Mouse (Mus musculus) olfactory bulb, adult 2 months (tissue): ENCODE data around the gene Abat. TPM values are rescaled to one million over a fixed set of nuclear protein-coding genes. Genes with fewer than 3 reads are reported as not detected.
A peak's percentile ranks its signal among the peaks of the same experiment; 100 is the strongest.

Source experiments
- H3K27ac ChIP-seq: fragments of 200-500 bp; 2 replicates; pipeline ENCODE4 v1.5.1; 2012; ENCODE audit warnings: low read depth, low read length; ENCODE audit not compliant: insufficient read depth
- H3K4me1 ChIP-seq: fragments of 200-500 bp; 2 replicates; pipeline ENCODE4 v1.6.1; 2012; ENCODE audit warnings: low read length; ENCODE audit not compliant: control insufficient read depth, insufficient read depth
- H3K4me3 ChIP-seq: fragments of 200-500 bp; 2 replicates; pipeline ENCODE4 v1.5.1; 2012; ENCODE audit warnings: mild to moderate bottlenecking, low read depth, low read length, moderate library complexity; ENCODE audit not compliant: insufficient read depth
- CTCF ChIP-seq: fragments of 200-500 bp; IDR thresholded peaks from 2 replicates; pipeline ENCODE4 v1.5.1; 2012; ENCODE audit warnings: low read depth, mild to moderate bottlenecking, low read length, moderate library complexity; ENCODE audit not compliant: insufficient read depth
- POLR2A ChIP-seq: fragments of 200-500 bp; IDR thresholded peaks from 2 replicates; pipeline ENCODE4 v1.6.1; 2012; ENCODE audit warnings: mild to moderate bottlenecking, low read depth, low read length, moderate library complexity; ENCODE audit not compliant: insufficient read depth
- WGBS: fragments of 180-500 bp; shearing (Covaris S2); methylation state at CpG from one replicate; pipeline ENCODE4 v1.1.7; 2018; 5-methylcytosine and 5-hydroxymethylcytosine counted together
- polyA plus RNA-seq: library from polyadenylated mRNA; stranded (reverse); fragments of >200 nt; gene quantifications from 2 replicates; pipeline ENCODE4 v1.2.4, GENCODE M21; 2012; ENCODE audit warnings: low replicate concordance; ENCODE audit not compliant: missing spikeins, insufficient read depth, insufficient read length

The Abat gene
- polyA plus RNA-seq, 1 experiment = 131 TPM

GRCm38 (mm10) chr16:8525877-8526276 lies 12.6 kb downstream of the Abat start:
- no peak overlapping the region for H3K27ac ChIP-seq
- 94% methylated on average over 7 of the region's 7 CpGs for WGBS
- H3K4me3 ChIP-seq = no peak overlapping the region
- H3K4me1 ChIP-seq = peaks cover 41% of the 10 kb centered on the region
- no peak for TF ChIP-seq CTCF
- TF ChIP-seq POLR2A = no peak

GRCm38 (mm10) chr16:8529389-8529788 lies 16.2 kb downstream of the Abat start:
- no peak for TF ChIP-seq CTCF
- TF ChIP-seq POLR2A = no peak

GRCm38 (mm10) chr16:8530018-8530417 lies 16.8 kb downstream of the Abat start:
- Histone ChIP-seq H3K4me3 (no peak overlapping the region), H3K27ac (no peak overlapping the region), H3K4me1 (peaks cover 31% of the 10 kb centered on the region)
- TF ChIP-seq POLR2A (no peak), CTCF (no peak)
- WGBS = 55% methylated on average over 14 of the region's 14 CpGs

More at GRCm38 (mm10) chr16:8529389-8529788, 16.2 kb downstream of the Abat start:
- 92% methylated on average over 1 of the region's 1 CpGs for WGBS
- H3K4me1 ChIP-seq = peaks cover 33% of the 10 kb centered on the region
- no peak overlapping the region for H3K4me3 ChIP-seq
- no peak overlapping the region for H3K27ac ChIP-seq

- Histone ChIP-seq H3K4me1 (peaks cover 29% of the 10 kb centered on the region), H3K27ac (no peak overlapping the region), H3K4me3 (no peak overlapping the region)
- 97% methylated on average over 9 of the region's 9 CpGs for WGBS
- TF ChIP-seq CTCF (no peak), POLR2A (no peak)
Observed at GRCm38 (mm10) chr16:8532461-8532860, 19.2 kb downstream of the Abat start.

GRCm38 (mm10) chr16:8532894-8533293 lies 19.7 kb downstream of the Abat start:
- TF ChIP-seq CTCF = no peak
- no peak for TF ChIP-seq POLR2A
- Histone ChIP-seq H3K27ac (no peak overlapping the region), H3K4me1 (peaks cover 29% of the 10 kb centered on the region), H3K4me3 (no peak overlapping the region)
- WGBS = 85% methylated on average over 7 of the region's 7 CpGs

GRCm38 (mm10) chr16:8533477-8533876 lies 20.2 kb downstream of the Abat start:
- H3K27ac ChIP-seq = no peak overlapping the region
- H3K4me3 ChIP-seq = no peak overlapping the region
- H3K4me1 ChIP-seq = peaks cover 29% of the 10 kb centered on the region
- 90% methylated on average over 6 of the region's 6 CpGs for WGBS
- TF ChIP-seq CTCF = no peak
- TF ChIP-seq POLR2A = no peak

- H3K4me1 ChIP-seq = peaks cover 36% of the 10 kb centered on the region
- H3K27ac ChIP-seq = no peak overlapping the region
- WGBS = 80% methylated on average over 11 of the region's 11 CpGs
- no peak overlapping the region for H3K4me3 ChIP-seq
- TF ChIP-seq POLR2A (no peak), CTCF (no peak)
Observed at GRCm38 (mm10) chr16:8534466-8535200, 21.4 kb downstream of the Abat start.

GRCm38 (mm10) chr16:8535411-8535810 lies 22.2 kb downstream of the Abat start:
- H3K4me1 ChIP-seq = peaks cover 34% of the 10 kb centered on the region
- H3K4me3 ChIP-seq = no peak overlapping the region
- TF ChIP-seq CTCF = no peak
- no peak overlapping the region for H3K27ac ChIP-seq
- WGBS = 73% methylated on average over 6 of the region's 6 CpGs

- 28% methylated on average over 9 of the region's 9 CpGs for WGBS
- H3K4me3 ChIP-seq = no peak overlapping the region
- TF ChIP-seq CTCF = no peak
- no peak for TF ChIP-seq POLR2A
- H3K4me1 ChIP-seq = peaks cover 32% of the 10 kb centered on the region
- H3K27ac ChIP-seq = peak overlapping the region; percentile 97
Observed at GRCm38 (mm10) chr16:8539150-8539865, 26.1 kb downstream of the Abat start.
